Mouse (Mus musculus) skeletal muscle tissue, adult 2 months (tissue): ENCODE measurements at regions not wholly inside any gene's neighbourhood (a gene's known extent, or its start where the extent isn't known, plus 50 kb on each side); places are given as distances from the start of the nearest gene placed in this dataset.
A peak's percentile ranks its signal among the peaks of the same experiment; 100 is the strongest.
"Not testable (repeated sequence)": the region's sequence is repeated elsewhere in the genome, so short reads cannot be mapped to it uniquely, and the experiment has no call there.

Source experiments
- DNase-seq: peaks from one replicate; pipeline ENCODE4 v3.0.0-alpha.2; 2012; ENCODE audit warnings: low read depth, low spot score

DNA sequence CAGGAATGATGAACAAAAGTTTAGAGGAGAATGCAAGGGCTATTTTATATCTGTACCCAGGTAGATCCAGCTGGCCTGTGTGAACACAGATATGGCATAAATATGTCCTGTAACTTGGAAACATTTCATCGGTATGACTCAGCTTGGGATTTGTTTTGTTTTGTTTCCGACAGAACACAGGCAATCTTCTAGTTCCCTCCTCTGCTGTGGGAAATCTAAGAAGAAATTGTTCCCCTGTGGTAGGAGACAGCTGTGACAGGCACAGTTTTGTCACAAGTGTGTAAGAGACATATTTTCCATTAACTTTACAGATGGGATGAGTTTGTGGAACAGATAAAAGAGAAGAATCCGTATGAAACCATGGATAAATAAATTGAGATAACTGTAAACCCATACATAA, 687.0 kb downstream of the Tpm3-rs7 start:
- no peak for DNase-seq

DNA sequence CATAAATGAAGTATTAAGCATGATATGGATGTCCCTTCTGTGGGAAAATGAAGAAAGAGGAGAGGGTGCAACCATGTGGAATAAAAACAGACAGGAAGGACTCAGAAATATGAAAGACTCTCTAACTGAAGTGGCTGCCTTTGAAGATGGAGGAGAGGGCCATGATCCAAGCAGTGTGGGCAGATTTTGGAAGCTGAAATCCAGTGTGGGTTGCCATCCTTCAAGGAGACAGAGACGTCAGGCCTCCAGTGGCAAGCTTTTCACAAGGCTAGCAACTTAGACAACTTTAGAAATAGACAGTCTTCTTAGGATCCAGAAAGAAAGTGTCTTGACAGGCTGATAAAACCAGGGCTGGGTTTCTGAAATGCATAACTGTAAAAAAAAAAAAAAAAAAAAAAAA, 688.0 kb downstream of the Tpm3-rs7 start:
- no peak for DNase-seq

DNA sequence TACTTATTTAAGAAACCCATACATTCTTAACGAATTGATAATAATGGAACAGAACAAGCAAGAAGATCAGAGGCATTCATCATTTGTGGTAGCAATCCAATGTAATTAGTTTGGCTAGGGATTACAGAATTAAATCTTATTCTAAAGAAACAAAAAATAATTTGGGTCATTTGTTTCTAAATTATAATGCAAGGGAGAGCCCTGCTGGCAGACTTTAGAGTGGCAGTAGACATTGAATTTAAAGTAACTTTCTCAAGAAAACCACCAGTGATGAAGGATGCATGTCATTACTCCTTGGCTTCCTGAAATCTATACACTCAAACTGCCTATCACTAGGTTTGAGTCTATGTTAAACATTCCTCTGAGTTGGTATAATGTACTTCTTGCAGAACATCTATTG, 722.7 kb downstream of the Tpm3-rs7 start:
- DNase-seq: no peak

DNA sequence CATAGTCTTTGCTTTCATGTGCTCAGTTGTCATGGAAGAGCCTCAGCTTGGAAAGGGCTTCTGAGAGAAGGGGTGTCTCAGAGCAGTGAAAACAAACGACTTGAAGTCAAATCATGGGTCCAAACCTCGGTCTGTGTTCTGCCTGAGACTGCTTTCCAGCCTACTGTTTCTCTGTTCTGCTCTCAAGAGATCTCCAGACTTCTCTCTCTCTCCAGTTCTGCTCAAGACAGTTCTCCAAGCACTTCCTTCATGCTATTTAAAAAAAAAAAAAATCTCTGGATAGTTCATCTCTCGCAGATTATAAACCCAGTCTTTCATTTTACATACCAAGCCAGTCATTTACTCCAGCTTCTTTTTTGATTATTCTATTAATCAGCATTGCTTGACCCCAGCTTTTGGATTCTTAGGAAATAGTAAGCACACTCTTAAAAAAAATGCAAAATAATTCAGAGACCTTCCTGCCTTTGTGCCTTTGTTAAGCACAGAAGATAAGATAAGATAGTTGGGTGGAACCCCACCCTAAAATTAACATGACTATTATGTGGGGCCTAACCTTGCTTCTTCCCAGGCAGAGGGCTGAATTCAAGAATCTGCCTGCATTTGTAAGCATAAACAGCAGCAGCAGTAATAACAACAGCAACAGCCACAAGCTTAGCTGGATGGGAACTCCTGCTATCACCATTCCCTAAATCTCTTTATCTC, 724.4 kb downstream of the Tpm3-rs7 start:
- DNase-seq: no peak

DNA sequence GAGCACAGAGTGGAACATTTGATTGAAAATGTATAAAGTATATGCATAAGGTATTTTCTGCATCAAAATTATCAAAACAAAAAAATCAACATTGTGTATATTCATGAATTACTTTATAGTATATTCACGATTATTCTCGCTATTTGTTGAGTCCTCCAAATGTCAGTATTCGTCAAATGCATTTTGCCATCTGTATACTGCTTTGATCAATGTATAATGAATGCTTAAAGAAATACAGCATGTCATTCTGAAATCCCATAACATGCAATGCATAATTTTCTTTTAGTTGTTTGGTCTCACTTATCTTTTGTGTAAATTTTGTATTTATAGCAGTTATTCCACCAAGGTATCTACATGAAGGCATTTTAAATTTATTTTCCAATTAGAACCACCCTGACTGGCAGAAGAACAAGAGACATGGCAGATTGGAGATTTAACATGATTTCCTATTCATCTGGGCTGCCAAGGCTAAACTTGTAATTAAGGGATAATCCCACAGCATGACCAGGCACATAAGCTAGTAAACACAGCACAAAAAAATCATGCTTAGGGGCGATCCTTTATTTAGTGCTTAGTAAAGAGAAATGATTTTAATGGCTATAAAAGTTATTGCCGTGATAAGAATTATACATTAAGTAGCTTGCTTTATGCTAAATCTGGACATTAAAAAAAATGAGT, 739.3 kb downstream of the Tpm3-rs7 start:
- DNase-seq: no peak

DNA sequence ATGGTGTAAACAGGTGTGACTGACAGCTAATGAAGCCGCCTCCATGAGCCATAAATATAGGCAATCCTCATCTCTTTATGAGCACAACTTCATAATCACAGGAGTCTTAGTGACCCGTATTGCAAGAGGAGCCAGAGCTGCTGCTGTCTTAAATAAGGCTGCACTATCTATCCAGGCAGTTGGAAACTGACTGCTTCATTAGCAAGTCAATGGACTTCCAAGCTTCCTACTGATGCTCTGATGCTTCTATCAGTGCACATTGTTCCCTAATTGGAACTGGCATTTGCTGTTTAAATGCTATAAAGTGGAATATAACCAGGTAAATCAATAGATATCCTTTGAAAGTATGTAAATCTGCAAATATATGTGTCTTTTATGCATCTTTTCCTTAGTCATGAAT, 746.9 kb downstream of the Tpm3-rs7 start:
- DNase-seq: no peak

DNA sequence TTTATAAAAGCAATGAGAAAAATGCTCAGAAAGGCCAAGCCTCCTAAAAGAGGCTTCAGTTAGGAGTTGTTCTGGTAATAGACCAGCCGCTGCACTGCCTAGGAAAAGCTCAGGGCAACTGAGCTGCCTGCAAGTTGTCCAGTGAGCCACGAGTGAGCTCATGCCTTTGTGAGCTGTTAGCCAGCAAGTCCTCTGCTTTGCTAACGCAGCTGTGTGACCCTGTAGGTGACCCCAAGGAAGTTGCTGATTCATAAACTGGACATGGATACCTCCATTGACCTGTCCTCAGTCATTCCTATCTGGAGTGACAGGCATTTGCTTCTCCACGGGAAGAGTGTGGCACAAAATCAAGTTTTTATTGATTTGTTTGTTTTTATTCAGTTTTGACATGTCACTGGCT, 748.2 kb downstream of the Tpm3-rs7 start:
- DNase-seq: no peak

DNA sequence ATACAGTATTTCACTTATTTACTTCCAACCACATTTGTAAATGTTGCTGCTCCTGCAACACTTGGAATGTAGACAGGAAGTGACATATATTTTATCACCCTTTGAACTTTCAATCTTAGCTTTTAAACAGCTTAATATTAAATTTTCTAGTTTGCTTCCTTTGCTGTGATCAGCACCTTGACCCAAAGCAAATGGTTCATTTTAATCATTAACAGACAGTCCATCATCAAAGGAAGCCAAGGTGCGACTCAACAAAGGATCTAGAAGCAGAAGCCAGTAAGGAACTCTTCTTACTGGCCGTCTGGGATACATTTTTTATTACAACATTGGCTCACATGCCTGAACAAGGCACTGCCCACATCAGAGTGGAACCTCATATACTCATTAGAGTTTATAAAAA, 758.8 kb downstream of the Tpm3-rs7 start:
- no peak for DNase-seq

DNA sequence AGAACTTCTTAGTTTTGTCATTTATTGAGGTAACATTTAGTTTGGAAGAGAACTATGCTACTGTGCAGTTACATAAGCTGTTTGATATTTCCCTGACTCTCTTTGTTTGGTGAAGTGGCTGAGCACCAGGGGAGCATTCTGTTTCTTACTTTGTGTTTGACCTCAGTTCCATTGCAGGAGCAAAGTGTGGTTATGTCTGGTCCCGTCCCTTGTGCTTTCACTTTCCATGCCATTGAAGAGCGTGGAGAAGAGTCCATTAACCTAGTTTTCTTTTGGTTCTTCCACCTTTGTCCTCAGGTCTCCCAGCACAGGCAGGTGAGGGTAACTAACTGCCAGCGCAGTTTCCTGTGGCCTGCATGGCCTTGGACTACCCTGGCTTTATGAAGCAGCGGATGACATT, 759.6 kb downstream of the Tpm3-rs7 start:
- DNase-seq: no peak

DNA sequence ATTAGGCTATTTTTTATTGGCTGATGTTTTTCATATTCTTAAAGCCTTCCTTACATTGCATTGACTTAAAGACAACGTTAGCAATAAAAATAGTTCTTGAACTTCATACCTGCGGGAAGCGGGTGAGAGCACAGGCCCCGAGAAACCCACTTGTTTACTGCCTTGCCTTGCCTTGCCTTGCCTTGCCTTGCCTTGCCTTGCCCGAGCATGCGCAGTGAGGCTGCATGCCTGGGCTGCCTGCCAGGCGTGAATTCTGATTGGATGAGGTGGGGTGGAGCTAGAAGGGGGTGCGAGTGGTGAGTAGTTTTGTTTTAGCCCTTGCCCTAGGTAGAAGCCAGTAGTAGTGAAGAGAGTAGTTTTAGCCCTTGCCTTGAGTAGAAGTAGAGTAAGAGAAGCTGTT, 792.4 kb downstream of the Tpm3-rs7 start:
- DNase-seq: no peak

DNA sequence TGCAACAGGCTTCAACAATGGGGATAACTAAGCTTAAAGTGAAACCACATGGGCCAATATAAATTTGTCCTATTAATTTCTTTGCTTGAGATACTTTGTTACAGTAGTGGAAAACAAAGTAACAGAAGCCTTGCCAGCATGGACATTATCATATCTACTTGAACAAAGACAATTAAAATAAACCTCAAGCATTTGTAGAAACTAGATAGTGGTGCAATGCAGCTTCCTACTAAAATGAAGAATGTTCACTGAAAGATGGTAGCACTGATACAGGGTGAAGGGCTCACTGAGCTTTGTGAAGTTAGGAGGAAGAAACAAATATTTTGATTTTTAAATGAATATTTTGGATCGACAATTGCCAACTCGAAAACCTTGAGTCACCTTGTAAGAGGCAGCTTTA, 814.1 kb downstream of the Tpm3-rs7 start:
- no peak for DNase-seq

DNA sequence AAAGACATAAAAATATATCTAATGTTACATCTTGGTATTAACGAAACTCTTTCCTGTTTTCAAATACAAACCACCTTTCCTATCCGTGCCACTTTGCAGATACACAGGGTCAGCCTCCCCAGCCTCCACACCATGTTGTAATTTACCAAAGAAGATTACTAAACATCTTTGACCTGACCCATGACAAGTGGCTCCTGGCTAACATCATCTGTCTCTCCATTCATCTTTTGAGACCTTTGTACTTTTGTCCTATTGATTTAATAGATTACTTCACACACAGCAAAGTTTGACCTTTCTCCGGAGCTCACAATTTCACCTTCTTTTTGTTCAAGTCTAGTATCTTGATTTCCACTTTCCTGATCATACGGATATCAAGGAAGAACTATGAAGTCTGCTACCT, 851.6 kb downstream of the Tpm3-rs7 start:
- DNase-seq: no peak

DNA sequence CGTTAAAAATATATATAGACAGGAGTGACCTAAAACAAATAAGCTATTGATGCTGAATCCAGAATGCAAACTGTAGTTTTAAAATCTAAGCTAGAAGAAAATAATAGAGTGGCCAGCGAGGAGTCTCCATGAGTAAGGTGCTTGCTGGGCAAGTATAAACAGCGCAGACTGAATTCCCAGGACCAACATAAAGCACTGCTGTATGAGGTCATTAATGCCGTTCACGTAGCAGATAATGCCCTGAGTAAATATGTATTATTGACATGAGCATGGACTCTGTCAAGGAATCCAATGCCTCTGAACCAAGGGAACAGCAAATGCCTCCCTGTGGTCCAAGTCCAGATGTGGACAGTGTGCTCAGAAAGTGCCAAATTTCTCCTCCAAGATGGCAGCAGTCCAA, 876.4 kb upstream of the Gpc5 start:
- no peak for DNase-seq

DNA sequence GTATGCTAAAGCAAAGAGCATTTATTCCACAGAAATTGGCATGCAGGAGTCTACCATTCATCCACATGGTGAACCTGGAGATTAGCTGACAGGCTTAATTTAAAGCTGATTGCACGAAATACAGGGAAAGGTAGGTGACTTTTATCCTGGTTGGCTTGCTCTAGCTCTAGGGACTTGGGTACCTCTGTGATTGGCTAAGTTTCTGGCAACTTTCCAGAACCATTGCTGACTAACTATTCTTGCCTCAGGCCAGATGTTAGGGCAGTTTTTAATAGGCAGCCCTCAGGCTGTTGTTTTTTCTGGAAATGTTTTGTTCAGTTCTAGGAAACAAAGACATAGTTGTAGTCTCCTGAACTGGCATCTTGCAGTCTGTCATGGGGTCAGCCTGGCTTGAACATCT, 871.1 kb upstream of the Gpc5 start:
- peak; percentile 3 for DNase-seq

DNA sequence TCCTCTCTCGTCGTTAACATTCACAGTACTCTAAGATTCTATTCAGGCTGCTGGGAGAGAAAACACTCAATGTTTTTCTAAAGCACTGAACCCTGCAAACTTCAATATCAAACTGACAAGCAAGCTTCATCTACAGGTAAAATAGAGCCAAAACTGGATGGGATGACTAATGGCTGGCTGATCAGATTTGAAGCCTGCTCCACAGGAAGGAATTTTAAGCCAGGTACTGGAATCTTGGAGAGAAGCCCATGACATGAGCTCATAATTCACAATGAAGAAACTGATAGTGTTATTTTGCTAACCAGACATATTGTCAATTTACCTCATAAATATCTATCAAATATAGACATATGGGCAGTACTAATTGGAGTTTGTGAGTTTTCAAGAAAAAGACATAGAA, 861.3 kb upstream of the Gpc5 start:
- DNase-seq: no peak

DNA sequence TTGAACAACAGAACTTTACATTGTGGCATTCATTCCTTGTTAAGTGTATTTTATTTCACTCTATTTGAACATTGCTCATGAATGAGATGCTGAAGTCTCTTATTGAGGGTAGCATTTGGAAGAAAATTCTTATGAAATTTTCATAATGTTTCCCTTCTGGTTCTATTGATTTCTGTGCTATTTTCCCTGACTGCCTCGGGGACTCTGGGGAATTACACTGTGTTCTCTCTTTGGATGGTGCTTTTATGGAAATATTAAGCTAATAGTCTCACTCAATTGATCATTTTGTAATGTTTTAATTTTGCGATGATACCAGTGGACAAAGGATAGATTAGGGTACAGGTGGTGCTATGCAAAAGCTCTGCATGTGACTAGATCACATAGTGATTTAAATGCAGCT, 837.0 kb upstream of the Gpc5 start:
- no peak for DNase-seq

DNA sequence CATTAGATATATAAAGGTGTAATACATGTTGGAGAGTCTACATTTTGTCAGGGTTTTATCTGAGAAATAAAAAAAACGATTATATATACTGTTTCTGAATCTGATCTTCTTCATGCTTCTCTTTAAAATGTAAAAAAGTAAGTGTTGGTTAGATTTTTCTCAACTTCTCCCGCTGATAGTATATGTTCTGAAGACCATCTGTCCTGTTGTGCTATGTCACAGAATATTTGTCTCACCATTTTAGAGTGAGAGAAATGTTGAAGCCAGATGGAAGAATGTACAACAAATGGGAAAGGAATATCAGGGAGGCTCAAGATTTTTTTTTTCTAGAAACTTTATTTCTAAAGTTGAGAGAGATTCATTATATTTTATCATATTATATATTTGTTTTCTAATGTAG, 830.4 kb upstream of the Gpc5 start:
- DNase-seq: no peak

DNA sequence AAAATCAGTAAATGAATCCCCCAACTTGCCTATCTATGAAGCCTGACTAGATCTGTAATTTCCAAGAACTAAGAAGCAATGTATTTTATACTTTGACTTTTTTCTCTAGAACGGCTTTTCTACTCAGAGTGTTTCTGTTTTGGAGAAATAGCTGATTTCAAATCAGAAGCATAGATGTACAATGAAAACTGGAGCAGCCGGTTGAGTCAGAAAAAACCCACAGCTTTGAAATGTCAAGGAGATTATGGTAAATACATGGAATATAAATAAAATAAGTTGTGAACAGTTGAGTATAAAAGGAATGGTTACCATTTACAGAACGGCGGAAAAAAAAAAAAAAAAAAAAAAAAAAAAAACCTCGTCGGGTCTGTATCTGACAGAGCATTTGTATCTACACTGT, 791.4 kb upstream of the Gpc5 start:
- no peak for DNase-seq

DNA sequence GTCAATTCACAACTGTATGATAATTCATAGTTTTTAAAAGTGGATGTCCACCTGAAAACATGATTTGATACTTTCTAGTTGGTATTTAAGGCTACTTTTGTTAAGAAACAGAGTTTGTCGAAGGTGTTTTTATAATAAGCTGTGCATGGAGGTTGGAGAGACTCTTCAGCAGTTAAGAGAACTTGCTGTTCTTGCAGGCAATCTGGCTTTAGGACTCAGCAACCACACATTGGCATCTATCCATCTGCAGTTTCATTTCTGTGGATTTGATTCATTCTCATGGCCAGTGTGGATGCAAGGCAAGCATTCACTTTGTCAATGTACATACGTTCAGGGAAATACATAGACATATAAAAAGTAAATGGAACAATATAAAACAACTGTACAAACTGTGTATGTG, 784.5 kb upstream of the Gpc5 start:
- no peak for DNase-seq

DNA sequence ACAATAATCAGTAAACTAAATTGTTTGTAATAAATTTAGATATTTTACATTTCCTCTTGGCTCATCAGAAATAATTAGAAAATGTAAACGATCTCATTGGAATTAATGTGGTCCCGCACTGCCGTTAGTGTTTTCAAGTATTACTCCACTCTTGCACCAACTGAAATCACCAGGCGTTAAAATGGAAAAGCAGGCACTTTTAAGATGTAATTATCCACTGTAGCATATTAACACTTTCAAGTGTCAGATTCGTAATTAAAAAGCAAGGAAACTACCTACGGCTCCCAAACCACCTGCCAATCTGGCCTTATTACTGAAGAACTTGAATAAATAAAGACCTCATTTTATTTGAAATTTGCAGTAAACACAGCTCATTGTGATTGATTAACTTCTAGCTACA, 759.4 kb upstream of the Gpc5 start:
- no peak for DNase-seq

DNA sequence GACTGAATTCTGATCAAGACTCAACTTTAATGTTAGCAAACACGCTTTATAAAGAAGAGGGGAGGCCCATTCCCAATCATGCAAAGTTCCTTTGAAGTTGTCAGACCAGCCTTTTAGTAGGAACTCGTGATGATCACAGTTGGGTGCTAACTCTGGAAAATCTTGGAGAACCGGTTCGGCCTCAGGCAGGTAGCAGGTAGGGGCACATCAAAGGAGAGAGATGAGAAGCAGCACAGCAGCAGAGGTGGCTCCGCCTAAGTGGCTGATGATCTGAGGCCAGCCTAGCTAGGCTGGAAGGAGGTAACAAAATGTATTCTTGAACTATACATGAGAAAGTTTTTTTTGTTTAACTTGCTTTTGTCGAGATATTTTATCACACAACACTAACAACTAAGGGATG, 742.7 kb upstream of the Gpc5 start:
- DNase-seq: no peak

DNA sequence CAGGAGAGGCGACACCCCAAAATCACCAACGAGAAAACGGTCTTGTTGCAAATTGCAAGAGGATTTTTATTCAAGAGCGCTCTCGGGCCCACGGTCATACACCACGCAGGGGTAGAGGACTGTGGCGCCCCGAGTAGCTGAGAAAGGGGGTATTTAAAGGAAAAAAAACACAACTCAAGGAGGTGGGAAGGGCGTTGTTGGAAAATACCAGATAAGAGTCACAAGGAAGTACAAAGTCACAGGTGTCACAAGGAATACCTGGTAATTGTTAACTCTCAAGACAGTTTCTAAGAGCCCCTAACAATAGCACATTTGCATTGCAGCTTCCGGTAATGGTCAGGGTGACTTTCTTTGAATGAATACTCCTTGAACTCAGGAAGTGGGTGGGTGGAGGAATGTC, 742.2 kb upstream of the Gpc5 start:
- not testable (repeated sequence) for DNase-seq

DNA sequence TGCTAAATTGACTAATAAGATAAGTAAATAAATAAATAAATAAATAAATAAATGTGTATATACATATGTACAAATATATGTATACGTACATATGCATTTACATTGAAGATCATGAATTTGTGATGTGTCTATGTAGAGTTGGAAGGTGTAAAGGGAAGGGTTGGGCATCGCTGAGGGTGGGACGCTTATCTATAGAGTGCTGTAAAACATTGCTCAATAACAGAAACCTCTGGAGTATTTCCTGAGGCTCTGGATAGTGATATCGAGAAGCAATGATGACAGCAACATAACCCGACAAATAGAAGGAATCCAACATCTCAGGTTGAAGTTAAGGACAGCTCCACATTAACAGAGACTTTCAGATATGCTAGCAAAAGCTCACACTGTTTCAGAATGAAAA, 739.7 kb upstream of the Gpc5 start:
- no peak for DNase-seq

DNA sequence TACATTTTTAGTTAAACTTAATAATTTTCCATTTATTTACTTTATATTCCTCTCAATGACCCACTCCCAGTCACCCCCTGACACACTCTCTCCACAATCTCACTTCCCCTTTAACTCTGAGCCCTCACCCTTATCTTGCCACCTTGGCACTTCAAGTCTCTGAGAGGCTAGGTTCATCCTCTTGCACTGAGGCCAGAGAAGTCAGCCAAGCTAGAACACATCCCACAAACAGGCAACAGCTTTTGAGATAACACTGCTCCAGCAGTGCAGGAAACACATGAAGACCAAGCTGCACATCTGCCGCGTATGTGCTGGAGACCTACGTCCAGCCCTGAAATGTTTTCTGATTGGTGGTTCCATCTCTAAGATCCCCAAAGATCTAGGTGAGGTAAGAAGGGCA, 717.2 kb upstream of the Gpc5 start:
- DNase-seq: no peak
